ENCODE assay signal across 8 mouse cellular contexts in genomic region chr15:88247974-88248625, GRCm38 (mm10).
DNase-seq lines count a peak whose midpoint lies in the region; ATAC-seq and TF ChIP-seq lines count a peak whose summit lies in the region.

No protein-coding gene starts in this region.

- no peak for ATAC-seq in heart, embryonic 11.5 days (replicated peaks; ENCODE audit: insufficient number of reproducible peaks, low FRiP score, low TSS enrichment)
- ATAC-seq in common myeloid progenitor, adult 5-6 weeks (replicated peaks; ENCODE audit: low read depth, poor library complexity, severe bottlenecking): peak; percentile 81
- ATAC-seq in neural tube, embryonic 11.5 days (ENCODE audit: insufficient read depth, low FRiP score, low TSS enrichment): no peak

- DNase-seq in heart, adult 11 months: peak; percentile 95
- peak; percentile 57 to 59 for DNase-seq in gastrocnemius, adult 8-10 months (ENCODE audit: low spot score in 2 of 2)
- DNase-seq in kidney, adult 2 months: peak; percentile 85
- peak; percentile 86 to 90 for DNase-seq in left cerebral cortex, postnatal 36 days (ENCODE audit: low spot score in 2 of 2)
- DNase-seq in neural tube, embryonic 11.5 days (ENCODE audit: low spot score): peak; percentile 83
- peak; percentile 77 for DNase-seq in testis, postnatal 14 days (ENCODE audit: low spot score)

- intact Hi-C loops in left cerebral cortex, postnatal 36 days (cut with DNase I): loop anchor here (1.0 to 5.0 kb wide), 3 partner anchors 102 to 623 kb away; no protein-coding TSS in a partner anchor

- H3K4me1 ChIP-seq in heart, embryonic 11.5 days (ENCODE audit: control insufficient read depth, insufficient read depth, low read length): no peaks in the 10 kb centered on the region
- no peaks in the 10 kb centered on the region for H3K4me1 ChIP-seq in kidney, adult 2 months (ENCODE audit: control insufficient read depth, insufficient read depth, low read length)
- H3K4me1 ChIP-seq in neural tube, embryonic 11.5 days (ENCODE audit: control insufficient read depth, insufficient read depth, low read length): no peaks in the 10 kb centered on the region

- TF ChIP-seq POLR2A in kidney, adult 2 months (IDR thresholded peaks at IDR 0.05; ENCODE audit: low read depth, low read length): no peak

- H3K4me3 ChIP-seq in heart, embryonic 11.5 days (ENCODE audit: low read depth, low read length): no peak overlapping the region
- no peak overlapping the region for H3K4me3 ChIP-seq in kidney, adult 2 months (ENCODE audit: insufficient read depth, low read depth, low read length)
- no peak overlapping the region for H3K4me3 ChIP-seq in neural tube, embryonic 11.5 days (ENCODE audit: low read depth, low read length)

- H3K4me2 ChIP-seq in heart, embryonic 11.5 days: no peak overlapping the region
- H3K4me2 ChIP-seq in neural tube, embryonic 11.5 days (ENCODE audit: low read depth): no peak overlapping the region

- peaks cover 7% of the 10 kb centered on the region; the same call in 1 of the 2 replicates for H3K27me3 ChIP-seq in heart, embryonic 11.5 days (ENCODE audit: control insufficient read depth, insufficient read depth, low read length)
- H3K27me3 ChIP-seq in kidney, adult 2 months (replicated peaks; ENCODE audit: control insufficient read depth, insufficient read depth, low read length): no peaks in the 10 kb centered on the region
- H3K27me3 ChIP-seq in neural tube, embryonic 11.5 days (ENCODE audit: control insufficient read depth, insufficient read depth, low read length): no peaks in the 10 kb centered on the region

- peak; percentile 89 for TF ChIP-seq CTCF in kidney, adult 2 months (conservative IDR thresholded peaks at IDR 0.05; ENCODE audit: insufficient read depth, insufficient read length, low read depth, low read length)

- no peak overlapping the region for H3K27ac ChIP-seq in heart, embryonic 11.5 days (ENCODE audit: low read depth, low read length)
- H3K27ac ChIP-seq in kidney, adult 2 months (ENCODE audit: insufficient read depth, low read depth, low read length): no peak overlapping the region
- no peak overlapping the region for H3K27ac ChIP-seq in neural tube, embryonic 11.5 days (ENCODE audit: low read depth, low read length)

- H3K9ac ChIP-seq in heart, embryonic 11.5 days (ENCODE audit: low read depth, low read length): no peak overlapping the region
- H3K9ac ChIP-seq in neural tube, embryonic 11.5 days (ENCODE audit: low read length): no peak overlapping the region

- no peaks in the 10 kb centered on the region for H3K9me3 ChIP-seq in heart, embryonic 11.5 days (replicated peaks; ENCODE audit: control insufficient read depth, low read length)
- H3K9me3 ChIP-seq in neural tube, embryonic 11.5 days (ENCODE audit: control insufficient read depth, low read length): no peaks in the 10 kb centered on the region

- WGBS in heart, embryonic 11.5 days (ENCODE audit: insufficient replicate concordance): 29% methylated on average over 14 of the region's 14 CpGs
- WGBS in kidney, adult 2 months: 19% methylated on average over 14 of the region's 14 CpGs
- 33% methylated on average over 14 of the region's 14 CpGs for WGBS in neural tube, embryonic 11.5 days

- H3K36me3 ChIP-seq in heart, embryonic 11.5 days (ENCODE audit: control insufficient read depth, insufficient read depth, low read length): no peaks in the 10 kb centered on the region
- no peaks in the 10 kb centered on the region for H3K36me3 ChIP-seq in kidney, adult 2 months (ENCODE audit: control insufficient read depth, insufficient read depth, low read length)
- H3K36me3 ChIP-seq in neural tube, embryonic 11.5 days (ENCODE audit: control insufficient read depth, insufficient read depth, low read length): no peaks in the 10 kb centered on the region
